Mouse (Mus musculus) gastrocnemius, adult 2 months (tissue): ENCODE results near the gene Tnc. TPM values are rescaled to one million over a fixed set of nuclear protein-coding genes. Genes with fewer than 3 reads are reported as not detected.

ENCODE experiments used
- DNase-seq: peaks from one replicate; pipeline ENCODE4 v3.0.0; 2022
- H3K27ac ChIP-seq: fragments of 200-600 bp; 2 replicates; pipeline ENCODE4 v1.8.1; 2022; ENCODE audit warnings: mild to moderate bottlenecking
- H3K4me3 ChIP-seq: fragments of 200-600 bp; 2 replicates; pipeline ENCODE4 v1.8.1; 2022; ENCODE audit warnings: mild to moderate bottlenecking, moderate library complexity
- CTCF ChIP-seq: fragments of 200-600 bp; IDR thresholded peaks from 2 replicates; pipeline ENCODE4 v1.8.1; 2022; ENCODE audit warnings: antibody characterized with exemption, mild to moderate bottlenecking, moderate library complexity
- intact Hi-C: fragments of 180-260 bp; cut with DNase I; formaldehyde crosslinking; loops from one replicate; pipeline ENCODE4 v1.15.1; 2025
- total RNA-seq, 2 experiments: library from RNA; stranded (reverse); gene quantifications; 2 replicates each; pipeline ENCODE4 v1.2.3; 2021

Gene Tnc
- total RNA-seq, 2 experiments from 2014 or later, result 1.7 to 10.0 TPM

- no peak for DNase-seq
- H3K27ac ChIP-seq, result no peak overlapping the region
- intact Hi-C loops, result no loop called here
- TF ChIP-seq CTCF, result no peak
- H3K4me3 ChIP-seq, result no peak overlapping the region
Measured at GRCm38 (mm10) chr4:64011308-64011707, 35.5 kb downstream of the Tnc start.

GRCm38 (mm10) chr4:64009936-64010335 is 36.9 kb downstream of the Tnc start:
- TF ChIP-seq CTCF, result no peak
- no peak overlapping the region for H3K4me3 ChIP-seq
- DNase-seq, result no peak
- no peak overlapping the region for H3K27ac ChIP-seq
- intact Hi-C loops, result no loop called here

GRCm38 (mm10) chr4:64005198-64005597 is 41.6 kb downstream of the Tnc start:
- H3K27ac ChIP-seq, result no peak overlapping the region
- TF ChIP-seq CTCF, result no peak
- no peak for DNase-seq
- intact Hi-C loops, result no loop called here
- no peak overlapping the region for H3K4me3 ChIP-seq

GRCm38 (mm10) chr4:64003677-64004076 is 43.1 kb downstream of the Tnc start:
- no peak overlapping the region for H3K27ac ChIP-seq
- intact Hi-C loops, result no loop called here
- no peak for DNase-seq
- TF ChIP-seq CTCF, result no peak
- no peak overlapping the region for H3K4me3 ChIP-seq

GRCm38 (mm10) chr4:64002168-64002567 is 44.6 kb downstream of the Tnc start:
- no peak for TF ChIP-seq CTCF
- Histone ChIP-seq H3K4me3 (no peak overlapping the region), H3K27ac (no peak overlapping the region)
- DNase-seq, result no peak
- intact Hi-C loops, result no loop called here

- Histone ChIP-seq H3K27ac (no peak overlapping the region), H3K4me3 (no peak overlapping the region)
- intact Hi-C loops, result no loop called here
- no peak for TF ChIP-seq CTCF
- no peak for DNase-seq
Measured at GRCm38 (mm10) chr4:64000788-64001187, 46.0 kb downstream of the Tnc start.

GRCm38 (mm10) chr4:64000293-64000692 is 46.5 kb downstream of the Tnc start:
- intact Hi-C loops, result no loop called here
- DNase-seq, result no peak
- Histone ChIP-seq H3K4me3 (no peak overlapping the region), H3K27ac (no peak overlapping the region)
- no peak for TF ChIP-seq CTCF

GRCm38 (mm10) chr4:63993462-63994113 is 53.2 kb downstream of the Tnc start:
- peak overlapping the region; percentile 35; the same call in 1 of the 2 replicates for H3K27ac ChIP-seq
- intact Hi-C loops, result no loop called here
- no peak for DNase-seq
- H3K4me3 ChIP-seq, result no peak overlapping the region
- no peak for TF ChIP-seq CTCF

GRCm38 (mm10) chr4:63990216-63990615 is 56.6 kb downstream of the Tnc start:
- TF ChIP-seq CTCF, result no peak
- Histone ChIP-seq H3K4me3 (no peak overlapping the region), H3K27ac (no peak overlapping the region)
- intact Hi-C loops, result no loop called here
- no peak for DNase-seq

- no peak for TF ChIP-seq CTCF
- intact Hi-C loops, result no loop called here
Measured at GRCm38 (mm10) chr4:63988090-63988489, 58.7 kb downstream of the Tnc start.

GRCm38 (mm10) chr4:63986576-63986975 is 60.2 kb downstream of the Tnc start:
- TF ChIP-seq CTCF, result no peak
- intact Hi-C loops, result no loop called here

More at GRCm38 (mm10) chr4:63988090-63988489, 58.7 kb downstream of the Tnc start:
- no peak for DNase-seq
- no peak overlapping the region for H3K27ac ChIP-seq
- no peak overlapping the region for H3K4me3 ChIP-seq

GRCm38 (mm10) chr4:63983098-63983445 is 63.7 kb downstream of the Tnc start:
- H3K27ac ChIP-seq, result no peak overlapping the region
- intact Hi-C loops, result no loop called here
- DNase-seq, result no peak
- H3K4me3 ChIP-seq, result no peak overlapping the region
- TF ChIP-seq CTCF, result no peak

More at GRCm38 (mm10) chr4:63986576-63986975, 60.2 kb downstream of the Tnc start:
- H3K4me3 ChIP-seq, result no peak overlapping the region
- no peak overlapping the region for H3K27ac ChIP-seq
- DNase-seq, result no peak

GRCm38 (mm10) chr4:63982425-63983097 is 64.3 kb downstream of the Tnc start:
- TF ChIP-seq CTCF, result no peak
- Histone ChIP-seq H3K4me3 (no peak overlapping the region), H3K27ac (no peak overlapping the region)
- intact Hi-C loops, result no loop called here
- no peak for DNase-seq
